Mouse (Mus musculus) CH12.LX (cell line): ENCODE results near the gene Siah3.

Experiments used
- CTCF ChIP-seq, 2 experiments: IDR thresholded peaks in 1 of 2; conservative IDR thresholded peaks in 1 of 2; 2 replicates each; pipeline ENCODE4 v1.5.1; 2011 to 2012; ENCODE audit warnings: low read depth in 2 of 2, low read length in 2 of 2, improper control_type of control experiment in 1 of 2, inconsistent platforms in 1 of 2, mild to moderate bottlenecking in 1 of 2, moderate library complexity in 1 of 2
- MAX ChIP-seq: IDR thresholded peaks from 2 replicates; pipeline ENCODE4 v1.6.1; 2011; ENCODE audit warnings: low read length, improper control_type of control experiment
- MYC ChIP-seq: IDR thresholded peaks from 2 replicates; pipeline ENCODE4 v1.6.1; 2011; ENCODE audit warnings: low read depth, mild to moderate bottlenecking, improper control_type of control experiment, low read length
- POLR2A ChIP-seq: IDR thresholded peaks from 2 replicates; pipeline ENCODE4 v1.6.1; 2011; ENCODE audit warnings: low read depth, mild to moderate bottlenecking, improper control_type of control experiment, low read length
- RCOR1 ChIP-seq: conservative IDR thresholded peaks from 2 replicates; pipeline ENCODE4 v1.6.1; 2012; ENCODE audit warnings: low read depth, mild to moderate bottlenecking, inconsistent platforms, low read length, improper control_type of control experiment
- TCF12 ChIP-seq: IDR thresholded peaks from 2 replicates; pipeline ENCODE4 v1.6.1; 2014; ENCODE audit warnings: low read depth, mild to moderate bottlenecking, inconsistent platforms, low read length, improper control_type of control experiment

DNA sequence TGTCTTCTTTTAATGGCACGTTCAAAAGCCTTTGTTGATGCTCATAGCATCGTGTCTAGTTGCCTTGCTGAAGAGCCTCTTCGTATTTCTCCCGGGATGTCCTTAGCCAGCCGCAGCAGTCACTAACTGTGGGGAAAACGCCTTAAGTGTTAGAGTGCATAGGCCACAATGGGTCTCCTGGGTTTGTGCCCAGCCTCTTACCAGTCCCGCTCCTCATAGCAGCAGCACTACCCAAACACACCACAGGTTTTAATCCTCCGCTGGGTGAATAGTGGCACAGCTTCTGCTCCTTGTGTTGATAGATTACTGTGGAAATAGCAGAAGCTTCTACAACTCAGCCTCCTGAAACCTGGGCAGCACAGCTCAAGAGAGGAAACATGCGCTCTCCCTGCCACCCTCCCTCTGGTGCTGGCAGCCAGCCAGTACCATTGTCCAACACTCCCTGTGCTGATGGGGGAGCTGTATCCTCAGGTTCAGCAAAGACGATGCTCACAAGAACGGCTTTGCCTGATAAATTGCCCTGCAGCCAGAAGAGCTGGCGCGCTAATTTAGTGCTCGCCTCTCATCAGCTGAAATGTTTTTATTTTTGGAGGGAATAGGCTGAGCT lies 109.9 kb downstream of the Siah3 start:
- TF ChIP-seq RCOR1 (no peak), MAX (no peak), CTCF (conservative IDR thresholded peaks at IDR 0.05 in 1 of 2, IDR thresholded peaks at IDR 0.05 in 1 of 2; ENCODE audit: low read depth in 2 of 2, low read length in 2 of 2) (no peak), MYC (no peak), POLR2A (no peak), TCF12 (no peak)
